Mouse (Mus musculus): ENCODE results near the gene Trappc11.
"Not testable (repeated sequence)": the region's sequence is repeated elsewhere in the genome, so short reads cannot be mapped to it uniquely, and the experiment has no call there.

The Trappc11 gene

DNA sequence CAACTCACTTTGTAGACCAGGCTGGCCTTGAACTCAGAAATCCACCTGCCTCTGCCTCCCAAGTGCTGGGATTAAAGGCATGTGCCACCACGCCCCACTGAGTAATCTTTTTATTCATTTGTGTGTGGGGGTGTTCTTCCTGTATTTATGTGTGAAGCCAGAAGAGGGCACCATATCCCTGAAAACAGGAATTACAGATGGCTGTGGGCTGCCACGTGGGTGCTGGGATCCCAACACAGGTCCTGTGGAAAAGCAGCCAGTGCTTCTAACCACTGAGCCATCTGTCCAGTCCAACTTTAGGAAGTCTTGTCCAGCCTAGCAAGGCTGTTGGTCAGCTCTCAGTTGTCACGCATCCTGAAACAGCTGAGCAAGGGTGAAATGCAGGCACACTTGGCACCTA lies 46.0 kb downstream of the Trappc11 start:
- DNase-seq (ENCODE audit: inconsistent ontology term) = no peak

DNA sequence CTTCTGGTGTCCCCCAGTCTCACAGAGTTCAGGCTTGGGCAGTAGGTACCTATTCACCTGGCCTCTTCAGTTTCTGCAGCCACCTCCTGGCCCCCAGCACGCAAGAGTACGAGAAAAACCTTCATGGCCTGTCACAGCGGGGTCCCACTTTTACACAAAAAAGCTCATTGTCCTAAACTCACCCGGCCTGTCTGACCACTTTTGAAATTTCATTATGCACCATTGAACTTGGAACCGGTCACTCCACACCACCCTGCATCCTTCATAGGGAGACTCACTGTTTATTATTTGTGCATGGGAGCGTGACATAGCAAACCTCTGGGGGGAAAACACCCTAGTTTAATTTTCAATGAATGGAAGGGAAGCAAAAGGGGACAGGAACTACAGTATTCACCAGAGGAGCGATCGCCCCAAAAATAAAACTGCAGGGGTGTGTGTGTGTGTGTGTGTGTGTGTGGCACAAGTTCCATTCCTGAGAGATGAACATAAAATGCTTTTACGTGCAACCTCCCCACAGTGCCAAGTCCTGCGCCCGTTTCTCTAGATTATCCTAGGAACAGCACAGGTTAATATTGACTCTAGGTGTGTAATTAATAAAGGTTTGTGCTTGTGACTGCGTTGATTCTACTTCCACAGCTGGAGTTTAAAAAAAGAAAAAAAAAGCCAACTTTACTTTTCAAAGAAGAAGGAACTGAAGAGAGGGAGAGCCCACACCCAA lies 50.8 kb downstream of the Trappc11 start:
- peak; percentile 72 for DNase-seq (ENCODE audit: inconsistent ontology term)

DNA sequence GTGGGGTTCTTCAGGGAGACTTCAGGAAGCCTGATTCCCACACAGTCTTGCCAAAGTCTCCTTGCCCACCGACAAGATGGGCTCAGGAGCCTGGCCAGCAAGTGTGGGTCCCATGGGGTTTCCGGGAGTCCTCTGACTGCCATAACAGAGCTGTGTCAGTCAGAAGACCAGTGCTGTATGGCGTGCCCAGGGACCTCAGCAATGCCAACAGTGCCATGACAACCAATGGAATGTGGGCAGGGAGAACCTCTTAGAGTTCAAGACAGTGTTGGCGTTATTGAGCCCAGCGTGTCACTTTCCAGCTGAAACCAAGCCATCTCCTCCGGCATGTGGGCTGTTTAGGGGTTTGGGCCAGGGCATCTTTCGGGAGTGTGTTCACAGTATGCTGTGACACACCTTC lies 53.2 kb downstream of the Trappc11 start:
- peak; percentile 53 for DNase-seq (ENCODE audit: inconsistent ontology term)

DNA sequence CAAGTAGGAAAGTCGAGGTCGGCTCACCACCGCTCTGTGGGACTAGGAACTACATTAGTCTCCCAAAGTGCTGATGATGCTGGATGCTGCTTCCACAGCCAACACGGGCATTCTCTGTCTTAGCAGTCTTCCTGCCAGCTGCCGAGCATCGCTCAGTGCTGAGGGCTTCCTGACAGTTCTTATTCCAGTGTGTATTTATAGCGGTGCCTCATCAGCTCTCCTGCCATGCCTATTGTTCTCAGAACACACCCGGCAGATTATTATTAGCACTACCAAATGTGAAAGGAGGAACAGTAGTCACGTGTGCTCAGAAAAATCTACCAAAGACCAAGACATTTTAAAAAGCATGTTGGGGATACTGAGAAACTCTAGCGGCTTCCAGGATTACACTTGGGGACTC lies 71.6 kb downstream of the Trappc11 start:
- no peak for DNase-seq (ENCODE audit: inconsistent ontology term)

DNA sequence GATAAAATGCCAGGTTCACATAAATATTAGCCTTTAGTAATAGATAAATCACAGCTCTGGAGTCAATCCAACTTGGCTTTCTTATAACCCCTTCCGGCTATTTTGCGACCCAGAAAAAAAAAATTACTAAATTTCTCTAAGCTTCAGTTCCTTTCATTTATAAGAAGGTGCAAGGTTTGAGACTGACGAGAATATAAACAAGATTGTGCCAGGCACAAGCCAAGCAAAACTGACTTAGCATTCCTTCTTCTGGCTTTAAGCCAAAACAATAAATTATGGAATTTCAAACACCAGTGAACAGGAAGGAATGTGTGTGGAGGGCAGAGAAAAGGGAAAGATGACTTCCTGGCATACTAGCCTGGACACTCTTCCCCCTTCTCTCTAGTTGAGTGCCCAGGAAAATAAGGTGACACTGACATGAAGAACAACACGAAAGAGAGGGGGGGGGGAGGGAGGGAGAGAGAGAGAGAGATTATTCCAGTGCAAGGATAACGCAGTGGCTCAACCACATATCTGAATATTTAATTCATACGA lies 74.0 kb downstream of the Trappc11 start:
- DNase-seq (ENCODE audit: inconsistent ontology term) = peak; percentile 47

DNA sequence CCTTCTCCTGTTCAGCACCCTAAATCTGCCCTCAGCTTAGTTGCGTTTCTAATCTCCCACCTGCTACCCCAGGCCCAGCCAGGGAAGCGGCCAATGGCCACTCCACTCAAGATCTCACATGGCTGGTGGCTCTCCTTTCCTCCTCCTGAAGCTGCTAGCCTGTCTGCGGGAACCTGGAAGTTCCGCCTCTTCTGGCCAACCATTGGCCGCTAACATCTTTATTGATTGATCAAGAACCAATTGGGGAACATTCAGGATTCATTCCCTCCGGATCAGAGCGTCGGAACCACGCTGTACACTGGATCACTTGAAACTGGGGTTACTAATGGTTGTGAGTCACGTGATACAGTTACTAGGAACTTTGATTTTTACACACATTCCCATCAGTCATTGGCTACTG lies 74.7 kb downstream of the Trappc11 start:
- no peak for DNase-seq (ENCODE audit: inconsistent ontology term)

DNA sequence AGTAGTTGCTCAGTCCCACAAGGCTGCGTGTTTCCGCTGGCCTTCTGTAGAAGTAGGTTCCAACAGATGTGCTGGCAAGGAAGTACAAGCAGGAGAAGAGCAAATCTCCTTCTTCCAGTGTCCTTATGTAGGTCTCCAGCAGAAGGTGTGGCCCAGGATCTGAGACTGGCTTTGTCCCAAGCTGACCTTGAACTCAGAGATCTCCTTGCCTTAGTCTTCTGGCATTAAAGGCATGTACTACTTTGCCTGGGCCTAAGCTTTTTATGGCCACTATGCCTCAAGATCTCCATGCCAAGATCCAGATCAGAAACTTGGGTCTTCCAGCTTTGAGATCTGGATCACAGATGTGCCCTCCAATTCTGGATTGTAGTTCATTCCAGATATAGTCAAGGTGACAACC lies 84.1 kb downstream of the Trappc11 start:
- DNase-seq (ENCODE audit: inconsistent ontology term) = not testable (repeated sequence)

DNA sequence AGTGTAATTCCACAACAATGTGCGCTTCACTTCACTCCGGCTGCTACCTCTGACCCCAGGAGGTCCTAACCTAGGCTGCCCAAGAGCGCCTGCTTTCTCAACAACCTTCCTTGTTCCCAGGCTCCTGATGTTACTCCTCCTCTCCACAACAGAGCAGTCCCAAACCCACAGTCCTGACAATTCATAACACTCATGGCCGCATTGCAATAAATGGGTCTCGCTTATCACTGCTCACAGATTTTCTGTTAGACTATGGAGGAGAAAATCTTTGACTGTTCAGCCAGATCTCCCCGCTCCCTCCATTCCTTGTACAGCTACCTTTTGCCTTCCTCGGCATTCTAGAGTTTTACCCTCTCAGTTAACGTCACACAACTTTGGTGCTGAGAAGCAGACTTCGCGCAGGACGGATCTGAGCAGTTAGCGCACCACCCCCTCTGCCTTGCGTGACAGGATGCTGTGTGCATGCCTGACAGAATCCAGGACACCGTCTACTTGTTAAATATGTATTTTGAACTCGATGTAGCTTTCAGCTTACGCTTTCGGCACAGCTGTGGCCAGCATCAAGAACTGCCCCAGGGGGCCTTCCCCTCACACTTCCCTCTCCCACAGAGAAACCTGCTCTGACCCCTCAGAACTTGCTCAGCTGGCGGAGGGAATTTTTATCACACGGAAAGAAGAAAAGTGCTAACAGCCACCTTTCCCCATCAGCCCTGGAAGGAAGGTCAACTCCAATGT lies 86.8 kb downstream of the Trappc11 start, which contains the start of gene Stox2:
Gene Stox2, minus strand, starts transcription at position 51 of the 735 bp plus-strand sequence.
- no peak for DNase-seq (ENCODE audit: inconsistent ontology term)

Data from Muller cell, postnatal 12 days (primary cell).